Mouse (Mus musculus) heart, adult 2 months (tissue): ENCODE measurements at regions not wholly inside any gene's neighbourhood (a gene's known extent, or its start where the extent isn't known, plus 50 kb on each side); places are given as distances from the start of the nearest gene placed in this dataset.

ENCODE experiments used
- CTCF ChIP-seq: fragments of 200-600 bp; IDR thresholded peaks from 2 replicates; pipeline ENCODE4 v1.8.1; 2022; ENCODE audit warnings: antibody characterized with exemption, mild to moderate bottlenecking, moderate library complexity
- EP300 ChIP-seq: fragments of 200-500 bp; IDR thresholded peaks from 2 replicates; pipeline ENCODE4 v1.6.1; 2011; ENCODE audit warnings: low read depth, low read length, control low read depth; ENCODE audit not compliant: insufficient read depth
- POLR2A ChIP-seq: fragments of 200-500 bp; IDR thresholded peaks from 2 replicates; pipeline ENCODE4 v1.6.1; 2011; ENCODE audit warnings: mild to moderate bottlenecking, low read depth, low read length, control low read depth; ENCODE audit not compliant: insufficient read depth

GRCm38 (mm10) chr8:127836410-127837206 is 521.8 kb upstream of the Nrp1 start:
- TF ChIP-seq CTCF (peak; percentile 54), POLR2A (no peak), EP300 (no peak)
